Mouse (Mus musculus) liver, adult (tissue): ENCODE data around the gene Vwa5b2.

Experiments used
- GATA4 ChIP-seq: IDR thresholded peaks from 2 replicates; pipeline ENCODE4 v1.6.1; 2014; ENCODE audit warnings: mild to moderate bottlenecking, low read length; ENCODE audit not compliant: insufficient replicate concordance

The Vwa5b2 gene

GRCm38 (mm10) chr16:20595060-20595673, 5.9 kb downstream of the Vwa5b2 start:
- no peak for TF ChIP-seq GATA4

GRCm38 (mm10) chr16:20595737-20596136, 6.5 kb downstream of the Vwa5b2 start:
- no peak for TF ChIP-seq GATA4

GRCm38 (mm10) chr16:20596687-20597441, 7.6 kb downstream of the Vwa5b2 start:
- no peak for TF ChIP-seq GATA4

- TF ChIP-seq GATA4, result no peak
Observed at GRCm38 (mm10) chr16:20600511-20600910, 11.2 kb downstream of the Vwa5b2 start.

- TF ChIP-seq GATA4, result no peak
Observed at GRCm38 (mm10) chr16:20604705-20605104, 15.4 kb downstream of the Vwa5b2 start.

GRCm38 (mm10) chr16:20610501-20611356, 21.5 kb downstream of the Vwa5b2 start:
- no peak; the same call in 1 of the 2 replicates for TF ChIP-seq GATA4

GRCm38 (mm10) chr16:20611357-20612227, 22.3 kb downstream of the Vwa5b2 start, which contains the start of the genes Eef1akmt4, Gm49333 and Alg3:
Eef1akmt4 (plus strand) TSS chr16:20611593.
Gm49333 (plus strand) TSS chr16:20611610.
Alg3 (minus strand) TSS chr16:20611735.
- no peak for TF ChIP-seq GATA4

- no peak for TF ChIP-seq GATA4
Observed at GRCm38 (mm10) chr16:20619541-20620398, 30.5 kb downstream of the Vwa5b2 start.

- TF ChIP-seq GATA4, result no peak
Observed at GRCm38 (mm10) chr16:20620399-20620735, 31.1 kb downstream of the Vwa5b2 start.

- TF ChIP-seq GATA4, result no peak
Observed at GRCm38 (mm10) chr16:20620751-20621190, 31.5 kb downstream of the Vwa5b2 start.

- TF ChIP-seq GATA4, result no peak
Observed at GRCm38 (mm10) chr16:20621191-20621990, 32.1 kb downstream of the Vwa5b2 start, which contains the start of gene Camk2n2. Camk2n2 (minus strand) TSS chr16:20621287.

GRCm38 (mm10) chr16:20621991-20622685, 32.9 kb downstream of the Vwa5b2 start:
- no peak for TF ChIP-seq GATA4

GRCm38 (mm10) chr16:20623211-20623610, 33.9 kb downstream of the Vwa5b2 start:
- no peak for TF ChIP-seq GATA4
